Mouse (Mus musculus) neutrophil, adult 5-6 weeks (primary cell): ENCODE measurements around the gene Prkn. TPM values are rescaled to one million over a fixed set of nuclear protein-coding genes. Genes with fewer than 3 reads are reported as not detected.

Source experiments
- ATAC-seq: fragments of 151-379, 151-347 bp; 2 replicates; pipeline ENCODE4 v1.8.0; 2017; ENCODE audit warnings: mild to moderate bottlenecking, moderate TSS enrichment; ENCODE audit not compliant: insufficient number of reproducible peaks, poor library complexity, low FRiP score, severe bottlenecking; ENCODE audit errors: extremely low read depth
- total RNA-seq: library from RNA; stranded (forward); fragments of 200-1000 nt; gene quantifications from 2 replicates; pipeline ENCODE4 v1.2.3, GENCODE M21; 2017

Gene Prkn
- total RNA-seq, 1 experiment from 2014 or later: 0.12 TPM

DNA sequence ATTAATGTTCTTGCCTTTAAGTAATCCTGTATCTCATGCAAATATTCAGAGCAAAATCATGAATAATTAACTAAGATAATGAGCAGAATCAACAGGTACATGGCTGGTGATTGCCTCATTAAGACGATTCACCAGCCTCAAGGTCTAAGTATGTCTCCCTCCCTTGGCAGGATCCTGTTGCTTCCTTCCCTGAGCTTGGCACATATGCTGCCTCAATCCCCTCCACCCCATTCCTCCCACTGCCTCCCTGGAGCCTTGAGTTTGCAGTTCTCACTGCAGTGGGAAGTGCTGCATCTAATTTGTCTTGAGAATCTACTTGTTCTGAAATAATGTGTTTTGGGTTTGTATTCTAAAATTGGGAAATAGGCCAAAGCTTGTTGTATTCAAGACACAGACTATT, 496.0 kb downstream of the Prkn start:
- no peak for ATAC-seq

DNA sequence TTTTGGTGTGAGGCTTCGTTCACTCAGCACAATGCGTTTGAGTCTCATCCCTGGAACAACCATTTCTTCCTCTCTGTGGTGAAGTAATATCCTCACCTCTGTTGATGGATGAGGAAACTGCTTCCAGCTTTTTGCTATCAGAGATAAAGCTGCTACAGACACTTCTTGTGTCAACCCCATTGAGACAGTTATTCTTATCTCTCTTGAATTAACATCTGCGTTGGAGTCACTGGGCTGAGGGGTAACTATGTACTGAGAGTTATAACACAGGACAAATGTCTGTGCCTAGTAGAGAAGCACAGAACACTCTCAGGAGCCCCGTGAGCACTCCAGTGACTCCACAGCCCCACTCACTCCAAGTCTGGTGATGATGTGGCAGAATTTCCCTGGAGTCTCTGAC, 500.2 kb downstream of the Prkn start:
- no peak for ATAC-seq

GRCm38 (mm10) chr17:11346310-11346709, 506.1 kb downstream of the Prkn start:
- no peak for ATAC-seq

DNA sequence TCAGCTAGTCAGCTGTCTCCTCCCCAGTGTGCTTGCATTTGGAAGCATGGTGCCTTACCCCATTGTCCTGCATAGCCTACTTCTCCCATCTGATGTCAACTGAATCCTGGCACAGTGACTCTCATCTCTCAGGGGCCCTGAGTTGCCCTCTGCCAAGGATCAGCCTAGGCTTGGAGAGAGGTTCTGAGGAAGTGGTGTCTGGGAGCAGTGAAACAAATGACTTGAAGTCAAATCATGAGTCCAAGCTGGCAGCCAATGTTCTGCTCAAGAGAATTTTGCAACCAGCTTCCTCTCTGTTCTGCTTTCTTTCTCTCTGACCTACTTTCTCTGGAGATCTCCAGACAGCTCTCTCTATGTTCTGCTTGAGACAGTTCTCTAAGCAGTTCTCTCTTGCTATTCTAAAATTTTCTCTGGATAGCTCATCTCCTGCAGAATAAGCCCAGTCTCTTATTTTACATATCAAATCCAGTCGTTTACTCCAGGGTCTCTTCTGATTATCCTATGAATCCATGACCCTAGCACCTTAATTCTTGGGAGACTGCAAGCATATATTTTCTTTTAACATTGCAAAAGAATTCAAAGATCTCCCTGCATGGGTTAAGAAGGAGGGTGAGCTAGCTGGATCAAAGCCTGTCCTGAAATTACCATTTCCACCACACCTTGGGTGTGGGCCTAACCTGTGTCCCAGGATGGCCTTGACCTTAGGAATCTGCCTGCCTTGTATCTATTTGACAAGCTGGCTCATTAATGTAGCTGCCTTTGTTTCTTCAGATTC, 512.8 kb downstream of the Prkn start:
- no peak for ATAC-seq

DNA sequence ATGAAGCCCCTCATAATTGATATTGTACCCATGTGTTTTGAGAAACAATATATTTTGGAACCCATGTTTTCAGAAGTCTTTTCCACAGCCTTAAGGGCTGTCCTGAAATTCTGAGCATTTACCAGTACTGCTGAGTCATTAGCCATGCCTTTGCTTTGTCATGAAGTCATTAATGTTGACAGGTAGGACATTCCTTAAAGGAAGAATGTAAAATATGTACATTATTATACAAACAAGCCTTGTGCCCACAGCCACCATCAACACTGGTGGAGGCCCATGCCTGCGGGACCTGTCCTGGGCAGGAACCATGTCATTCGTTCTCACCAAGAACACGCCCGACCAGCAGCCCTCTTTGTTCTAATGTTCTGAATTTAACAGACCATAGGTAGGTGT, 513.4 kb downstream of the Prkn start:
- ATAC-seq: no peak

GRCm38 (mm10) chr17:11354348-11354747, 514.2 kb downstream of the Prkn start:
- ATAC-seq: no peak

GRCm38 (mm10) chr17:11375461-11375860, 535.3 kb downstream of the Prkn start:
- ATAC-seq: no peak

GRCm38 (mm10) chr17:11383364-11383962, 543.3 kb downstream of the Prkn start:
- ATAC-seq: no peak

GRCm38 (mm10) chr17:11385246-11385645, 545.1 kb downstream of the Prkn start:
- no peak for ATAC-seq

- ATAC-seq: no peak
These were observed 552.6 kb downstream of the Prkn start for GRCm38 (mm10) chr17:11392622-11393294.

GRCm38 (mm10) chr17:11394607-11395006, 554.4 kb downstream of the Prkn start:
- ATAC-seq: no peak

DNA sequence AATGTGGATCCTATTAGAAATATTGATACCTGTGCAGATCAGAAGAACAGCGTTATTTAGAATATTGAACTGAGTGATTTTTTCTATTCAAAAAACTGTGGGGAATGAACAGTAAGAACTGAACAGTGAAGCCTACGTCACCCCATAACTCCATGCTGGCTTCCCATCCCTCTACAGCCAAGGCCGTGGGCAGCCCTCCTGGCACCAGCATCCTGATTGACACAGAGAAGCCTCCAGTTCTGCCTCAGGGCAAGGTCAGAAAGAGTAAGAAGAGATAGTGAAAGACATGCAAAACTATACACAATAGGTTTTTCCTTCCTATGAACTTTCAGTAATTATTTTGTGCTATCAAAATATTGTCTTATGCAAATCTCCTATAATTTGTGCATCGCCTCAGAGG, 557.5 kb downstream of the Prkn start:
- no peak for ATAC-seq

DNA sequence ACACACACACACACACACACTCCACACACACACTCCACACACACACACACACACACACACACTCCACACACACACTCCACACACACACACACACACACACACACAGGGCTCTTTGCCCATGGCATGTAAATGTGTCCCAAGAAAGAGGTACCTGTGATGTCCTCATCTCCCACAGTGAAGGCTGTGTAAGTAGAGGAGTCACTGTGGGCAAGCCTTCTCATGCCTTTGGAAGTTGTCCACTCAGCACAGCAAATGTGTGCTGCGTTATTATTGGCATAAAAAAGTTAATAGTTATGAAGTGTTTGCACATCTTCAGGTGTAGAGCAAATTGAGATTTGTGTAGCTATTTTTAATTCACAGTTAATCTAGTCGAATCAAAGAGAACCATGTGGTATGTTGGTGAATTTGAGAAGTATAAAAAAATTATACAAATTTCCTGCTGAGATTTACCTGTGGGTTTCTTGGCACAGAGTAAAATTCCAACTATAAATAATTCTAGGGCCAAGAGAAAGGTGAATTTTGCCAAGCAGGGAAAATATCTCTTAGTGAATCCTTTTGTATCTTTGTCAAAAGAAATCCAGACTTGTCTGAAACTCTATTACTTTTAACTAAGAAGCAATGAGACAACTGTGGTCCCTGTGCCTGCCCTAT, 562.2 kb downstream of the Prkn start:
- ATAC-seq: no peak

DNA sequence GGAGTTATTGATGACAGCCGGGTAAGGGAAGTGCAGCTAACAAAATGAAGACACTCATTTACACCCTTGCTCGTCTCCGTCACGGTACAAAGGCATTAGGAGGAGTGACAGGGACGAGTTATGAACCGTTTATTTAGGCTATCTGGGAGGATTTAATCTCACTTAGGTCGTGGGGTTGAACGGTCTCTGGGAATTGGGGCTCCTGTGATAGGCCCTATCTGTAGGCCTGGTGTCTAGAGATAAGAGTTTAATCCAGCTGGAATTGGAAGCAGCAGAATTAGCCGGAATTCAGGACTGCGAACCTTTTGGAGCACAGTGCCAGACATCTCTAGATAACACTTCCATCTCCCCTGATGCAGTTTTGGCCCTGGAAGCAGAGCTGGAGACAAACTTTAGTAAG, 571.2 kb downstream of the Prkn start:
- no peak for ATAC-seq

- ATAC-seq: no peak
These were observed 573.5 kb downstream of the Prkn start for GRCm38 (mm10) chr17:11413688-11414087.

DNA sequence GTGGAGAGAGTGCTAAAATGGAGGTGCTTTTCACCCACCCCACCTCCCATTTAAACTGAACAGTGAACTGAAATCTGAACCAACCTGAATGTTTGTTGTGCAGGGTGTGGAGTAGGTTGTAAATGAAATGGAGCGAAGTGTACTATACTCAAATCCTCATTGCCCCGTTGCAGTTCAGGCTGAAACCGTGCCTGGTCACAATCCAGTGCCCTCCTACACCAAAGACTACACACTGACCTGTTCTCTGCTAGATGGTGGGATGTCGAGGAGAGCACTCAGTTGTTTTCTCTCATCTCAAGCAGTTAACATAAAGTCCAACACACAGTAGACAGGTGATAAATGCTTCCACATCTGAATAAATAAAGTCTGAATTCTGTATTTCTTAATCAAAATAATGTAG, 574.1 kb downstream of the Prkn start:
- no peak for ATAC-seq

DNA sequence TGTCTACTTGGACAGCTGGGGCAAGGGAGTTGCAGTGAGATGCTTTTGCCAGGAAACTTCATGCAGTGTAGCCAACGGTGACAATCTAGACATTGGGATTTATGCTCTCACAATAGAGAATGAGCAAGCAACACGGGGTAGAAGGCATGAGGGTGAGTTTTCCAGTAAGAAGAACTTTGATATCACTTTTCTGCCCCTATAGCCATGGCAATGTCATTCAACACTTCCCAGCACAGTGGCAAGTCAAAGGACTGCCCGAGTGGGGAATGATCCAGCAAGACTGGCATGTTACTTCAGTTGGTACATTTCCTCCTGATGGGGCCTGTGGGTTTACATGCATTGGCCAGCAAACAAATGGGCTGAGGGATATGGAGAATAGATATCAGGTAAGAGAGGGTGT, 577.0 kb downstream of the Prkn start:
- ATAC-seq: no peak

GRCm38 (mm10) chr17:11419484-11419883, 579.3 kb downstream of the Prkn start:
- ATAC-seq: no peak

DNA sequence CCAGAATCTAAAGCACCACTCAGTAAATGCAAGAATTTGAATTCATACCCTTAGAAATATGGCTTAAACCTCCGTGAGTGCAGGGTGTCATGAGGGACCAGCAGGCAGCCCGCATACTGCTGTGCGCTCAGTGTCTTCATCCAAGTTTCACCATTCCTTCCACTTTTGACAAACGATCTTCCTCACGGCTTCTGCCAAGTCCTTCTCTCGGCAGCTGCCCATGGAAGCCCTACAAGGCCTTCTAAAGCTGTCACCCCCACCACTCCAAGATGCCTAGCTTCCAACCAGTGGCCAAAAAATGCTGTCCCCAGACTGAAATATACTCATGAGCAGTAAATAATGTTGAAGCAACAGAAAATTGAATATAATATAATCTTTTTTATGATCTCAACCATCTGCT, 580.7 kb downstream of the Prkn start:
- ATAC-seq: no peak
